Mouse (Mus musculus) B cell, adult 2 months (primary cell): ENCODE measurements around the gene Tnks2.
"Not testable (repeated sequence)": the region's sequence is repeated elsewhere in the genome, so short reads cannot be mapped to it uniquely, and the experiment has no call there.

Source experiments
- DNase-seq, 2 experiments: peaks; one replicate each; pipeline ENCODE4 v3.0.0; 2022

The Tnks2 gene

GRCm38 (mm10) chr19:36833788-36834531, at the start of gene Tnks2:
Tnks2 (plus strand) TSS chr19:36834232.
- peak; percentile 93 to 95 for DNase-seq

- DNase-seq, result no peak
Observed at GRCm38 (mm10) chr19:36789873-36790733, 43.9 kb upstream of the Tnks2 start.

GRCm38 (mm10) chr19:36792589-36792988, 41.4 kb upstream of the Tnks2 start:
- DNase-seq, result no peak

- no peak for DNase-seq
Observed at GRCm38 (mm10) chr19:36793450-36793849, 40.6 kb upstream of the Tnks2 start.

GRCm38 (mm10) chr19:36794008-36794407, 40.0 kb upstream of the Tnks2 start:
- no peak for DNase-seq

GRCm38 (mm10) chr19:36795277-36795676, 38.8 kb upstream of the Tnks2 start:
- DNase-seq, result no peak

- no peak for DNase-seq
Observed at GRCm38 (mm10) chr19:36796931-36797330, 37.1 kb upstream of the Tnks2 start.

GRCm38 (mm10) chr19:36800288-36800687, 33.7 kb upstream of the Tnks2 start:
- DNase-seq, result no peak

- DNase-seq, result no peak
Observed at GRCm38 (mm10) chr19:36801856-36802641, 32.0 kb upstream of the Tnks2 start.

GRCm38 (mm10) chr19:36803403-36803802, 30.6 kb upstream of the Tnks2 start:
- DNase-seq, result no peak

- DNase-seq, result no peak
Observed at GRCm38 (mm10) chr19:36806842-36807241, 27.2 kb upstream of the Tnks2 start.

- DNase-seq, result no peak
Observed at GRCm38 (mm10) chr19:36808426-36809105, 25.5 kb upstream of the Tnks2 start.

- DNase-seq, result no peak
Observed at GRCm38 (mm10) chr19:36809476-36810168, 24.4 kb upstream of the Tnks2 start.

- no peak for DNase-seq
Observed at GRCm38 (mm10) chr19:36812011-36812410, 22.0 kb upstream of the Tnks2 start.

- DNase-seq, result peak; percentile 54 to 57
Observed at GRCm38 (mm10) chr19:36815396-36816271, 18.4 kb upstream of the Tnks2 start.

GRCm38 (mm10) chr19:36818141-36818885, 15.7 kb upstream of the Tnks2 start:
- DNase-seq, result peak in 1 of 2 experiments; percentile 3

GRCm38 (mm10) chr19:36819199-36819598, 14.8 kb upstream of the Tnks2 start:
- DNase-seq, result no peak

- DNase-seq, result no peak
Observed at GRCm38 (mm10) chr19:36820469-36820868, 13.6 kb upstream of the Tnks2 start.

- not testable (repeated sequence) for DNase-seq
Observed at GRCm38 (mm10) chr19:36821301-36821700, 12.7 kb upstream of the Tnks2 start.

- no peak for DNase-seq
Observed at GRCm38 (mm10) chr19:36822701-36823100, 11.3 kb upstream of the Tnks2 start.
